Mouse (Mus musculus): Measurements from ENCODE around the gene Gm42957. TPM values are rescaled to one million over a fixed set of nuclear protein-coding genes. Genes with fewer than 3 reads are reported as not detected.
"Not testable (repeated sequence)": the region's sequence is repeated elsewhere in the genome, so short reads cannot be mapped to it uniquely, and the experiment has no call there.

Gm42957 gene
- total RNA-seq (2021) = under 1 TPM in 1 of 2 experiments, not detected in 1; 0.18 TPM
- long read RNA-seq, experiment 1, partial matches to known transcripts = 0 of 2 reads
- long read RNA-seq, experiment 1, other reads (novel, unspliced or antisense) = 2 of 2 reads
- long read RNA-seq, experiment 2, partial matches to known transcripts = 0 of 2 reads
- long read RNA-seq, experiment 2, other reads (novel, unspliced or antisense) = 2 of 2 reads

- peak; percentile 94 to 95 for DNase-seq
These were observed at the start of gene Gm42957, which contains the start of gene Pex11b for GRCm38 (mm10) chr3:96634928-96635879. Gene Gm42957 (plus strand): TSS chr3:96635474. Gene Pex11b (plus strand): TSS chr3:96635376.

DNA sequence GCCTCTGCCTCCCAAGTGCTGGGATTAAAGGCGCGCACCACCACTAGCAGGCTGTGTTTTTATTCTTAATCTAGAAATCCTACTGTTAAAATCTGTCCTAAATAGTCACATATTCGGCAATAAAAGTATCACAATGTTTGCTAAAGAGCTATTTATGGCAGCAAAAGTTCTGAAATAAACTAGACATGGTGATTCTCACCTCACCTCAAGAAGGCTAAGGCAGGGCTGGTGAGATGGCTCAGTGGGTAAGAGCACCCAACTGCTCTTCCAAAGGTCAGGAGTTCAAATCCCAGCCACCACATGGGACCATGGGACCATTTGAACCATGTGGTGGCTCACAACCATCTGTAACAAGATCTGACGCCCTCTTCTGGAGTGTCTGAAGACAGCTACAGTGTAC is 44.6 kb upstream of the Gm42957 start:
- no peak for DNase-seq

DNA sequence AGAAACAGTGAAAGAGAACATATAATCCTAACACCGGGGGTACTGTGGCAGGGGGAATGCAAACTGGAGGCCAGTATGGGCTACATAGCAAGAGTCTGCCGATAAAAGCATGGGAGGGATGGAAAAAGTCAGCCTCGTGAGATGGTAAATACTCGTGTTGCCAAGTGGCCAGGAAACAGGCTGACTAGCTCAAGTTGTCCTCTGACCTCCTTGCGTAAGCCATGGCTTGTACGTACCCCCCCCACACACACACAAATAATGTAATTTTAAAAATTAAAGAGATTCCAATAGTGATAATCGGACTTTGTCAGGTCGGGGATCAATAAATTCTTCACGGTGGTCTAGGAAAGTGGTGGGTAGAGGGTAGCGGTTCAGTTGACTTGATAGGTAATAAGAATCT is 41.9 kb upstream of the Gm42957 start:
- peak; percentile 52 to 72 for DNase-seq

DNA sequence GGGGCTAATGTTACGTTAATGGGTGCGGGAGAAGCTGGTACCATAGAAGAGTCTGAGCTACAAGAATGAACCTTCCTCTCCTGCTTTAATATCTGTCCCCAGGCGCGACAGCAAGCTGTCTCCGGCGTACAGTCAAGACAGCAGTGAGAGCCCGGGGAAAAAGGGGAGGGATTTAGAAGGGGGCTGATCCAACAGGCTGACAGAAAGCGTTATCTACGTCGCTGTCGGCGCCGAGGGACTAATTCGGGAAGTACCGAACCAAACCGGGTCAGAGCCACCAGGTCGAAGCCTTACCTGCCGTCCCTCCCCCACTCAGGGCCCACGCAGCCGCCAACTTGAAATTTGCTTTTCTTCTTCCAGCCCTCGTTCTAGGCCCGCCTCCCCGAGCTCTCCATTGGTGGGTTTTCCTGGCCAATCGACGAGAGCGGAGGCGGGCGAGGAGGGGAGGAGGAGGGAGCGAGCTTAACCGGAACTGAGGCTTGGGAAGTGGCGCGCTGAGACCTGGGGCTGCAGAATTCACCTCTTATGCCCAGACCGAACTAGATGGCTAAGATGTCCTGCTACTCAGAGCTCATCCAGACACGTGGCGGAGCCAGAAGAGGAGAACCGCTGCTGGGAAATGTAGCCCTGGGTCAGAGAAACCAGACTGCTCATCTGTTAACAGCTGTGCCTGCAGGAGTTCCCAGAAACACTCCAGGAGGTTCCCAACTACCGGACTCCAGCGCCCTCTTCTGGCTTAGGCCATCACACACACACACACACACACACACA is 41.3 kb upstream of the Gm42957 start, which contains the start of gene Polr3gl:
Gene Polr3gl, minus strand, starts transcription at position 392 of the 771 bp plus-strand sequence.
- peak; percentile 97 to 98 for DNase-seq

- no peak for DNase-seq
These were observed 40.4 kb upstream of the Gm42957 start for GRCm38 (mm10) chr3:96594851-96595250.

- DNase-seq = no peak
These were observed 39.6 kb upstream of the Gm42957 start for GRCm38 (mm10) chr3:96595661-96596060.

DNA sequence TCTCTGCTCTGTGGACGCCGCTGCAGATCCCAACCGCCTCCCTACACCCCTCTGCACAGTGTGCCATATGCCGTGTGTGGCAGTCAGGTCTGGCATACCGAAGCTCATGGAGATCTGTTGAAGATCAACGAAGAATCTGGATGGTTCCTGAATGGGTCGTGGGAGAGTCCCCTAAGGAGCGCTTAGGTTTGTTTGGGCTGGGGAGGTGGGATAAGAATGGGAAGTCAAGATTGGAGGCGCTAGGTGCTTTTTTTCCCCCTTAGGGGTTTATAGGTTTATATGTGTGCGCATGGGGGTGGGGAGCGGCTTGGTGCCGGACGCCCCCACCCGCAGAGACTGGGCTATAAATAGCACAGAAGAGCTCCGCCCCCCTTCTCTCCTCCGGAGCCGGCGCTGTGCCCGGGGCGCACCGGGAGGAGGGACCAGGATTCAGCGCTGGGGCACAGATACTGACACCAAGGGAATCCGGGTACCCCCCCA is 39.0 kb upstream of the Gm42957 start, which contains the start of gene Ankrd34a:
Gene Ankrd34a, plus strand, starts transcription at position 409 of the 480 bp plus-strand sequence.
- DNase-seq = peak; percentile 77 to 79

DNA sequence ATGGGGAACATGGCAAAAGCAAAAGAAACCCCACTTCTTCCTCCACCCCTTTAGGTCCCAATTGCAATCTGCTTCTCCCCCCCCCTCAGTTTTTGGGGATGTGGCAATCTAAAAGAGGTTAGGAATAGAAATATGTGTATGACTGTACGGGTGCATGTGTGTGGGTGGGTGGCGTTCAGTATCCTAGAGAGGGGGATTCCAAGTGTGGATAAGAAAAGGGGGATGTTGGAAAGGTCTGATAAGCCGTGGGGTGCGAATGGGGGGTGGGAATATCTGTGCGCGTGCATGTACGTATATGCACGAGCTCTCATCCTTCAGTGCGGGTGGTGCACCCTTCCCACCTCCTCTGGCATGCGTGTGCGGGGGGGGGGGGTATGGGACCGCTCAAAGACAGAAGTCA is 38.4 kb upstream of the Gm42957 start:
- DNase-seq = no peak

DNA sequence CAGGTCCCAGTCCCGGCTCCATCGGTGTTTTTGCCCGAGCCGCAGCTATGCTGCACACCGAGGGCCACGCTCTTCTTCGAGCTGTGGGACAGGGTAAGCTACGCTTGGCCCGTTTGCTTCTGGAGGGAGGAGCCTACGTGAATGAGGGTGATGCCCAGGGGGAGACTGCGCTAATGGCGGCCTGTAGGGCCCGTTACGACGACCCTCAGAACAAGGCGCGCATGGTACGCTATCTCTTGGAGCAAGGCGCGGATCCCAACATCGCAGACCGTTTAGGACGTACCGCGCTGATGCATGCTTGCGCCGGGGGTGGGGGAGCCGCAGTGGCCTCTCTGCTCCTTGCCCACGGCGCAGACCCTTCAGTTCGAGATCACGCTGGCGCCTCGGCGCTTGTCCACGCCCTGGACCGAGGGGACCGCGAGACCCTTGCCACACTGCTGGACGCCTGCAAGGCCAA is 37.8 kb upstream of the Gm42957 start:
- peak in 1 of 2 experiments; percentile 55 for DNase-seq

- DNase-seq = peak; percentile 88 to 89
These were observed 36.9 kb upstream of the Gm42957 start for GRCm38 (mm10) chr3:96598156-96599068.

DNA sequence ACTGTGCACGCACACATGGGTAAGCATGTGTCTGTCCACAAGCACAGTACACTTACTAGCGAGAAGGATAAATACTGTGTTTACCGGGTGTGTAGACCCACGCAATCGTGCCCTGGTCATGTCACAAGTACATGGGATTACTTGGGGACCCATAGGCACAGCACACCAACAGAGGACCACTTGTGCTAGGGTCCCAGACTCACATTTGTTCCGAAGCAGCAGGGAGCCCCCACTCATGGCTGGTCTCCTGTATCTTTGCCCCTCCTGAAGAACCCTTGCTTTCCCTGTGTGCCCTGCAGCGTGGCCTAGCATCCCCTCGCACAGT is 36.2 kb upstream of the Gm42957 start:
- no peak for DNase-seq

DNA sequence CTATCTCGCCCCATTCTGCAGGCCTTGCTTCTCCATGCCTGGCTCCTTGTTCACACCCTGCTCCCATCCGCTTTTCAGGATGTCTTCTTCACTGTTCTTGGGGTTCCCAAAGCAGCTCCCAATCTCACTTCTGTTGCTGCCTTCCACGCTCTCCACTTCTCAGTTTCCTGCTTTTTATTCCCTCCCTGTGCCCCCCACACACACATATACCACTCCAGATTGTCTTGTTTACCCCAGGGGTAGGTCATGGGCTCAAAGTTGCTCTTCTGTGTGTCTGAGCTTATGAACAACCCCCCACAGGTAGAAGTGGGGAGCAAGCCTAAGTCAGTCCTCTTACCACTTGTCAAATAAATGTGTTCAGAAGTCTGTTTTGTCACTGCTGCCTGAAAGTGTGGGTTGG is 35.9 kb upstream of the Gm42957 start:
- DNase-seq = no peak

DNA sequence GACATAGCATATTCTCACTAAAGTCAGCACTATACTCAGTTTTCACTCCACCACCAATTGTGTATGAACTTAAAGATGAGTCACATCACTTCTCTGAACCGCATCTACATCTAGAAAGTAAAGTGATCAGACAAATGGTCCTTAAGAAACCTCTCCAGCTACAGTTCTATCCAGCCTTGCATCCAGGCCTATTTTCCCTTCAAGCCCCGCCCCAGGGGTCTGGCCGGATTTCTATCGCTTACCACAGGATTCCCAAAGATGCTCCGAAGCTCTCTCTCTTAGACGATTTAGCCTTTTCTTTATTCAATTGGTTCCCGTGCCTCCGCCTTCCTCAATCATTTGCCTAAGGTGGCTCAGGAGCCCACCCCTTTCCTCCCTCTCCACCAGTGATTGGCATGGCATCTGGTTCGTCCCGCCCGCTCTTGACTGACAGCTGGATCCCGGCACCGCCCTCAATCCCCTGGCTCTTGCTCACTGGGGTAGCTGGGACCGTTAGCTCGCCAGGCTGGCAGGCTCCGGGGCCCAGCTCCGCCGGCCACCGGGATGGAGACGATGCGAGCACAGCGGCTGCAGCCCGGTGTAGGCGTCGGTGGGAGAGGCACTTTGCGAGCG is 34.5 kb upstream of the Gm42957 start, which contains the start of gene Lix1l:
Gene Lix1l, plus strand, starts transcription at position 511 of the 612 bp plus-strand sequence.
- DNase-seq = peak; percentile 97 to 98

DNA sequence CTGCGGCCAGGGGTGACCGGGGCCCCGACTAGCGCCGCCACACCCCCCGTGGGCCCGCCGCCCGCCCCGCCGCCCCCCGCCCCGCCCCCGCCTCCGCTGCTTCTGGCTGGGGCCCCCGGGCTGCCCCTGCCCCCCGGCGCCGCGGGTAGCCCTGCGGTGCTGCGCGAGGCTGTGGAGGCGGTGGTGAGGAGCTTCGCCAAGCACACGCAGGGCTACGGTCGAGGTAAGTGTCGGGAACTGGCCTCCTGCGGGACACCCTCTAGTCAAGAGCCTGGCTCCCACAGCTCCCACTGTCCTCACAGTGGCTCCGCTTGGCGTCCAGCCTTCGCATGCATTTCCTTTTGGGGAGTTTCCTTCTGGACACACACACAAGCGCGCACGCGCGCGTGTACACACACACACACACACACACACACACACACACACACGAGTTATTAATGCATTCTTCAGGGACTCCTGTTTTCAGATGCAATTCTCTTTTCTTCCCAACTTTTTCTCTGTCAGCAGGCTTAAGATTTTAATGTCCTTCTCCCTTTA is 34.0 kb upstream of the Gm42957 start:
- DNase-seq = peak; percentile 88 to 91

- peak; percentile 59 to 70 for DNase-seq
These were observed 33.2 kb upstream of the Gm42957 start for GRCm38 (mm10) chr3:96601941-96602703.

DNA sequence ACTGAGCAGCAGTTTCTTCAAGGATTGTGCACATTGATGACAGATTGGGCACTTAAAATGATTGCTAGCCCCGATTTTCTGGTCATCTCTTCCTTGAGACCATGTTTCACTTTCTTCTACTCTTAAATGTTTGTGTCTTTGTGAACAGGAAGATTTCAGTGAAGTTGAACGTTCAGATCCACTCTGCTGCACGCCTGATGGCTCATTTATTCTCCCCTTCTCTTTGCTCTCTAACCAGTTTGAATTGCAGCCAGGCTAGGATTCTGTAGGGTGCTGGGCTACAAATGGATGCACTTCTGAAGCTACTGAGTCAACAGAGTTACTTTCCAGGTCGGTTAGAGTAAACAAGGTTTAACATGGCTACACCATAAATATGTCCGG is 32.6 kb upstream of the Gm42957 start:
- no peak for DNase-seq

- peak in 1 of 2 experiments; percentile 38 for DNase-seq
These were observed 32.0 kb upstream of the Gm42957 start for GRCm38 (mm10) chr3:96603311-96603710.

DNA sequence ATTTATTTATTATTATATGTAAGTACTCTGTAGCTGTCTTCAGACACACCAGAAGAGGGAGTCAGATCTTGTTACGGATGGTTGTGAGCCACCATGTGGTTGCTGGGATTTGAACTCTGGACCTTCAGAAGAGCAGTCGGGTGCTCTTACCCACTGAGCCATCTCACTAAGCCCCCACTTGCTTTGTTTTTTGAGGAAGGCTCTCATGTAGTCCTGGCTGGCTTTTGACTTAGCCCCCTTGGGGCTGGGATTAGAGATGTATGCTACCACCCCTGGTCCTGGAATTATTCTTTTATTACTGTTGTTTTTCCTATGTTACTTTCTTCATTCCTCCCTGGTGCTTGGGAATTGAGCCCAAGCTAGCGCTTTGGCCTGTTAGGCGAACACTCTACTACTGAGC is 29.3 kb upstream of the Gm42957 start:
- not testable (repeated sequence) for DNase-seq

- DNase-seq = no peak
These were observed 28.7 kb upstream of the Gm42957 start for GRCm38 (mm10) chr3:96606618-96607017.
